Comparison of ENCODE assay signal across 15 mouse cellular contexts in the genomic region with DNA sequence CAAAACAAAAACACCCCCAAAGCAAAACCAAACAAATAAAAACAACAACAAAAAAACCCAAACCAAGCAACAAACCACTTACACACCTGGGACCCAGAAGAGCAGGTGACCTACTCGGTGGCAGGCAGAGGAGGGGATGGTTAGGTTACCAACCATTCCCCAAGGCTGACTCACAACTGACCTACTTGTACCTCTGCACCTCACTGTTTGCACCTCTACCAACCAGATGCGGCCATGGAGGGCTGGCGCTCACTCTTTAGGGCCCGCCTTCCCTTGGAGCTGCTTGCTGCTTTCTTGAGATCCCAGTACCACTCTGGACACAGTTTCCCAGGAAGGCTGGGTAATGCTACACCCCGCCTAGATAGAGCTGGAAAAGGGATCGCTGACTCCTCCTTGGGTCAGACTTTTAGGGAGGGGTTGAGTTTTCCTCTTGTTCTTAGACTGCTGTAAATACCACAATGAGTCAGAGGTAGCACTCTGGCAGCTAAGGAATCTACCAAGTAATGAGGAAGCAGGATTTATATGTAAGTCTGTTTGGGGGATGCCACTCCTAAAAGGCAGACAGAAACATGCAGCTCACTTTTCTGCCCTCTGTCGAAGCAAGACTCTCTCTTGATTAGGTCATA.
DNase-seq lines count a peak whose midpoint lies in the region; ATAC-seq and TF ChIP-seq lines count a peak whose summit lies in the region.
"Had no signal": no experiment of that assay in that cellular context is flagged by ENCODE, and none has a peak within 500 bp of the region (broad histone marks: within the 10 kb centered on the region; RNA-seq: fewer than 3 reads in every experiment).

No protein-coding gene starts in this region.

- H3K79me3 ChIP-seq in C2C12 (ENCODE audit: low read depth) = no peaks in the 10 kb centered on the region

- H3K9me3 ChIP-seq in lung, embryonic 16.5 days (ENCODE audit: control insufficient read depth, low read length) = no peaks in the 10 kb centered on the region
- H3K9me3 ChIP-seq: liver, embryonic 13.5 days had no signal

- no peak overlapping the region for H3K4me3 ChIP-seq in lung, embryonic 16.5 days (ENCODE audit: low read length)
- H3K4me3 ChIP-seq in lung, adult 2 months (replicated peaks; ENCODE audit: extremely low read depth, low read depth, low read length) = no peak overlapping the region
- H3K4me3 ChIP-seq in C2C12 (ENCODE audit: insufficient read depth, poor library complexity, severe bottlenecking) = no peak overlapping the region
- no peak overlapping the region for H3K4me3 ChIP-seq in embryonic fibroblast, embryonic 13.5 days (ENCODE audit: insufficient read depth, low read length)
- H3K4me3 ChIP-seq: liver, embryonic 13.5 days had no signal

- no peaks in the 10 kb centered on the region for H3K27me3 ChIP-seq in lung, embryonic 16.5 days (ENCODE audit: control insufficient read depth, insufficient read depth, low read depth, low read length)
- no peaks in the 10 kb centered on the region for H3K27me3 ChIP-seq in C2C12 (ENCODE audit: control insufficient read depth, insufficient read depth, insufficient read length)
- H3K27me3 ChIP-seq: liver, embryonic 13.5 days had no signal

- TF ChIP-seq CTCF in lung, adult 2 months (IDR thresholded peaks at IDR 0.05; ENCODE audit: insufficient read depth, low read length) = no peak
- TF ChIP-seq CTCF in C2C12 (IDR thresholded peaks at IDR 0.05; ENCODE audit: control insufficient read depth, insufficient read depth, insufficient read length) = no peak
- no peak for TF ChIP-seq CTCF in embryonic fibroblast, embryonic 13.5 days (IDR thresholded peaks at IDR 0.05; ENCODE audit: borderline replicate concordance, insufficient read depth, low read length)

- 64% methylated on average over 7 of the region's 7 CpGs for WGBS in lung, embryonic 16.5 days
- 55% methylated on average over 7 of the region's 7 CpGs for WGBS in lung, adult 2 months

- no peaks in the 10 kb centered on the region for H3K36me3 ChIP-seq in lung, embryonic 16.5 days (ENCODE audit: control insufficient read depth, insufficient read depth, low read length)
- H3K36me3 ChIP-seq in C2C12 (ENCODE audit: control insufficient read depth, insufficient read depth) = no peaks in the 10 kb centered on the region
- H3K36me3 ChIP-seq: liver, embryonic 13.5 days had no signal

- no peaks in the 10 kb centered on the region for H3K4me1 ChIP-seq in lung, embryonic 16.5 days (replicated peaks; ENCODE audit: control insufficient read depth, insufficient read depth, low read length)
- H3K4me1 ChIP-seq in lung, adult 2 months (ENCODE audit: control insufficient read depth, insufficient read depth, low read length) = no peaks in the 10 kb centered on the region; the same call in 1 of the 2 replicates
- peaks cover 10% of the 10 kb centered on the region for H3K4me1 ChIP-seq in embryonic fibroblast, embryonic 13.5 days (ENCODE audit: control insufficient read depth, insufficient read depth, low read length)

- H3K79me2 ChIP-seq in C2C12 (ENCODE audit: control insufficient read depth, insufficient read depth) = no peaks in the 10 kb centered on the region

- H3K27ac ChIP-seq in lung, embryonic 16.5 days (ENCODE audit: low read length) = no peak overlapping the region
- H3K27ac ChIP-seq in embryonic fibroblast, embryonic 13.5 days (ENCODE audit: insufficient read depth, low read length) = peak overlapping the region; percentile 96
- H3K27ac ChIP-seq: macrophage had no signal

- DNase-seq in lung, adult 2 months = no peak
- DNase-seq in MEL-GATA-1-ER (ENCODE audit: extremely low read depth, low read depth) = peak; percentile 78
- no peak for DNase-seq in thymus, postnatal 14 days
- DNase-seq: cerebellum, adult 2 months; embryo, embryonic 11 days; heart, postnatal 14 days; kidney, postnatal 10 days; liver, embryonic 13.5 days; retina, postnatal 1 day; spleen, adult 18-20 months had no signal

- H3K9ac ChIP-seq in lung, embryonic 16.5 days (ENCODE audit: low read length) = no peak overlapping the region
- H3K9ac ChIP-seq: liver, embryonic 13.5 days had no signal

- ATAC-seq in lung, embryonic 16.5 days (ENCODE audit: low read depth) = 0 out of 2 replicates have a peak, but pooled peaks have one; percentile 31
- ATAC-seq in megakaryocyte, adult 5-6 weeks (ENCODE audit: poor library complexity, severe bottlenecking) = no peak

- H3ac ChIP-seq in C2C12 (ENCODE audit: control insufficient read depth, insufficient read length, low read depth) = peak overlapping the region; percentile 24

- H3K4me2 ChIP-seq in lung, embryonic 16.5 days (ENCODE audit: low read depth, low read length) = no peak overlapping the region
- H3K4me2 ChIP-seq: liver, embryonic 13.5 days had no signal

- no peak for TF ChIP-seq POLR2A in lung, adult 2 months (IDR thresholded peaks at IDR 0.05; ENCODE audit: borderline replicate concordance, extremely low read depth, low read depth, low read length)
- TF ChIP-seq POLR2A in embryonic fibroblast, embryonic 13.5 days (IDR thresholded peaks at IDR 0.05; ENCODE audit: low read depth, low read length) = peak; percentile 25; the same call in 1 of the 2 replicates

TF ChIP-seq in C2C12, 6 proteins besides CTCF, POLR2A, EP300 and RAD21:
- TF ChIP-seq MYOG (IDR thresholded peaks at IDR 0.05; ENCODE audit: control insufficient read depth, extremely low read depth, insufficient read length) (no peak), FOSL1 (IDR thresholded peaks at IDR 0.05; ENCODE audit: insufficient read depth, low read length, poor library complexity, severe bottlenecking) (peak; percentile 82)
